Mouse (Mus musculus) stomach, embryonic 15.5 days (tissue): ENCODE measurements around the gene Map3k11. TPM values are rescaled to one million over a fixed set of nuclear protein-coding genes. Genes with fewer than 3 reads are reported as not detected.

Source experiments
- ATAC-seq: fragments of 200-750 bp; cut with Nextera tagmentation; 2 replicates; pipeline ENCODE4 v1.8.0; 2017; ENCODE audit warnings: low read depth, moderate number of reproducible peaks, moderate TSS enrichment; ENCODE audit not compliant: insufficient read depth, low FRiP score
- H3K27ac ChIP-seq: fragments of 300-500 bp; sonication (generic); 2 replicates; pipeline ENCODE4 v1.5.1; 2015; ENCODE audit warnings: mild to moderate bottlenecking, inconsistent platforms
- H3K27me3 ChIP-seq: fragments of 300-500 bp; sonication (generic); replicated peaks from 2 replicates; pipeline ENCODE4 v1.6.1; 2015; ENCODE audit warnings: inconsistent platforms
- H3K36me3 ChIP-seq: fragments of 300-500 bp; sonication (generic); 2 replicates; pipeline ENCODE4 v1.6.1; 2015; ENCODE audit warnings: inconsistent platforms
- H3K4me1 ChIP-seq: fragments of 300-500 bp; sonication (generic); 2 replicates; pipeline ENCODE4 v1.6.1; 2015; ENCODE audit warnings: inconsistent platforms
- H3K4me2 ChIP-seq: fragments of 300-500 bp; sonication (generic); 2 replicates; pipeline ENCODE4 v1.6.1; 2015; ENCODE audit warnings: mild to moderate bottlenecking, inconsistent platforms
- H3K4me3 ChIP-seq: fragments of 300-500 bp; sonication (generic); replicated peaks from 2 replicates; pipeline ENCODE4 v1.5.1; 2015; ENCODE audit warnings: inconsistent platforms
- H3K9ac ChIP-seq: fragments of 300-500 bp; sonication (generic); 2 replicates; pipeline ENCODE4 v1.6.1; 2015; ENCODE audit warnings: inconsistent platforms
- H3K9me3 ChIP-seq: fragments of 300-500 bp; sonication (generic); 2 replicates; pipeline ENCODE4 v1.6.1; 2016; ENCODE audit warnings: inconsistent platforms
- WGBS: fragments of 180-500 bp; shearing (Covaris S2); methylation state at CpG from one replicate; pipeline ENCODE4 v1.1.7; 2015; 5-methylcytosine and 5-hydroxymethylcytosine counted together
- microRNA-seq: library from miRNA; unstranded; fragments of <30 nt; microRNA quantifications from one replicate; pipeline ENCODE4, GENCODE M21; 2016
- polyA plus RNA-seq: library from polyadenylated mRNA; unstranded; fragments of >200 nt; fragmentation: Nextera tagmentation; extraction: Ambion mirVana; gene quantifications from 2 replicates; pipeline ENCODE4 v1.2.1, GENCODE M21; 2015

Gene Map3k11
- polyA plus RNA-seq, 1 experiment from 2014 or later, result 27.7 TPM

DNA sequence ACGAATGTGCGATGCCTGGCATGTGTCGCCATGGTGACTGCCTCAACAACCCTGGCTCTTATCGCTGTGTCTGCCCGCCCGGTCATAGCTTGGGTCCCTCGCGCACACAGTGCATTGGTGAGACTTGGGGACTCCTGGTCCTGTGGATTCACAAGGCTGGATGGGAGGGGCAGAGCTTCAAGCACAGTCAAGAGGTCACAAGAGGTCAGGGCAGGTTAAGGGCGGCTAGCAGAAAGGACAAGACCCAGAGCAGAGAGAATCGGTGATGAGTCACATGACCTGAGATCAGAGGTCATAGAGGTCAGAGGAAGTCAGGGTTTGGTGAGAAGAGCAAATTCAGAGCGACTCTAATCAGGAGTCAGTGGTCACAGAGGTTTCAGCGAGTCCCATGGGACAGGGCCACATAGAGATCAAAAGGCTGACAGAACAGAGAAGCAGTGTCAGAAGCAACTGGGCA lies 58.4 kb downstream of the Map3k11 start:
- no peak overlapping the region for H3K4me2 ChIP-seq
- no peaks in the 10 kb centered on the region for H3K36me3 ChIP-seq
- H3K4me1 ChIP-seq, result peaks cover 34% of the 10 kb centered on the region
- H3K4me3 ChIP-seq, result no peak overlapping the region
- H3K27me3 ChIP-seq, result peaks cover 34% of the 10 kb centered on the region
- H3K9me3 ChIP-seq, result no peaks in the 10 kb centered on the region
- H3K27ac ChIP-seq, result no peak overlapping the region
- ATAC-seq, result no peak
- H3K9ac ChIP-seq, result no peak overlapping the region
- WGBS, result 42% methylated on average over 12 of the region's 12 CpGs

DNA sequence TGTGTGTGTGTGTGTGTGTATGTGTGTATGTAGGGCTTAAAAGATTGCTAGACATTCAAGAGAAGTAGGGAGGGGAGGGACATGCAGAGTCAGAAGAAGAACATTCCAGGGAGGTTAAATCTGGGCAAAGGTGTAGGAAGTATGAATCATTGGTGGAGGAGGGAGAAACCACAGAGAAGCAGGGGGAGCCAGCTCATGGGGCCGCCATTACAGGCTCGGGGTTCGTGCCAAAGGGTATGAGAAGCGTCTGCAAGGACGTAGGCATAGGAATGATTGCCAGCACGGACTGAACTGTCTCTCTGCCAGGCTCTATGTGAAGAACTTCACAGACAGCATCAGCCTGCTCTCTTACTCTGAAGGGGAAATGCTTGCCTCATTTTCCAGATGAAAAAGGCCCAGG lies 60.9 kb downstream of the Map3k11 start:
- Histone ChIP-seq H3K4me2 (no peak overlapping the region), H3K36me3 (no peaks in the 10 kb centered on the region), H3K4me1 (peaks cover 23% of the 10 kb centered on the region; the same call in 1 of the 2 replicates), H3K4me3 (no peak overlapping the region), H3K27ac (no peak overlapping the region), H3K27me3 (peaks cover 32% of the 10 kb centered on the region), H3K9ac (no peak overlapping the region), H3K9me3 (no peaks in the 10 kb centered on the region)
- 78% methylated on average over 6 of the region's 6 CpGs for WGBS
- ATAC-seq, result no peak; the same call in 1 of the 2 replicates

DNA sequence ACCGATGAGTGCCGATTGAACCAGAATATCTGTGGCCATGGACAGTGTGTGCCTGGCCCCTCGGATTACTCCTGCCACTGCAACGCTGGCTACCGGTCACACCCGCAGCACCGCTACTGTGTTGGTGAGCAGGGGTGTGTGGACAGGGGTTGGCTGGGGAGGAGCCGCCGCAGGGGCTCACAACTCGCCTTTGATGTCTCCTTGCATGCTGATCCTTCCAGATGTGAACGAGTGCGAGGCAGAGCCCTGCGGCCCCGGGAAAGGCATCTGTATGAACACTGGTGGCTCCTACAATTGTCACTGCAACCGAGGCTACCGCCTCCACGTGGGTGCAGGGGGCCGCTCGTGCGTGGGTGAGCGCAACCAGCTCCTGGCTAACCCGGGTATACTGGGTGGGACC lies 62.4 kb downstream of the Map3k11 start:
- Histone ChIP-seq H3K4me2 (no peak overlapping the region), H3K27ac (no peak overlapping the region), H3K9ac (no peak overlapping the region), H3K36me3 (no peaks in the 10 kb centered on the region), H3K4me1 (peaks cover 14% of the 10 kb centered on the region; the same call in 1 of the 2 replicates), H3K4me3 (no peak overlapping the region), H3K27me3 (peaks cover 34% of the 10 kb centered on the region), H3K9me3 (no peaks in the 10 kb centered on the region)
- WGBS, result 23% methylated on average over 22 of the region's 22 CpGs
- ATAC-seq, result no peak

- Histone ChIP-seq H3K4me1 (peaks cover 12% of the 10 kb centered on the region), H3K36me3 (no peaks in the 10 kb centered on the region), H3K4me3 (no peak overlapping the region), H3K27me3 (peaks cover 33% of the 10 kb centered on the region), H3K9me3 (no peaks in the 10 kb centered on the region), H3K27ac (no peak overlapping the region), H3K9ac (no peak overlapping the region), H3K4me2 (no peak overlapping the region)
- no peak; the same call in 1 of the 2 replicates for ATAC-seq
- 17% methylated on average over 20 of the region's 20 CpGs for WGBS
Observed at GRCm38 (mm10) chr19:5751742-5752141, 63.2 kb downstream of the Map3k11 start.

Small RNAs within 50 kb of the gene (microRNA-seq; reads per million reads assigned to microRNA genes)
- gene Mir6987, result 0.58 reads per million

Other genes starting within 250 kb of the Map3k11 start
- not detected in 2 replicates for gene Fosl1, start 241.2 kb upstream of the Map3k11 start, polyA plus RNA-seq
- 11.8 and 11.9 TPM in 2 replicates for gene Ccdc85b, start 230.8 kb upstream of the Map3k11 start, polyA plus RNA-seq
- gene Fibp, start 228.1 kb upstream of the Map3k11 start, polyA plus RNA-seq, result 99.4 and 99.7 TPM in 2 replicates
- 1.3 and 2.3 TPM in 2 replicates for gene Ctsw, start 220.2 kb upstream of the Map3k11 start, polyA plus RNA-seq
- 145 and 152 TPM in 2 replicates for gene Efemp2, start 214.8 kb upstream of the Map3k11 start, polyA plus RNA-seq
- 35.6 and 36.3 TPM in 2 replicates for gene Mus81, start 200.3 kb upstream of the Map3k11 start, polyA plus RNA-seq
- gene Cfl1, start 198.3 kb upstream of the Map3k11 start, polyA plus RNA-seq, result 2,358 and 2,394 TPM in 2 replicates
- not detected in 2 replicates for gene 1700020D05Rik, start 185.0 kb upstream of the Map3k11 start, polyA plus RNA-seq
- 8.8 and 11.1 TPM in 2 replicates for gene Snx32, start 178.2 kb upstream of the Map3k11 start, polyA plus RNA-seq
- gene Ovol1, start 128.1 kb upstream of the Map3k11 start, polyA plus RNA-seq, result 14.6 and 17.8 TPM in 2 replicates
- gene Ap5b1, start 120.7 kb upstream of the Map3k11 start, polyA plus RNA-seq, result 7.1 and 8.3 TPM in 2 replicates
- gene Rnaseh2c, start 86.9 kb upstream of the Map3k11 start, polyA plus RNA-seq, result 124 and 144 TPM in 2 replicates
- gene Kat5, start 78.5 kb upstream of the Map3k11 start, polyA plus RNA-seq, result 42.2 and 49.1 TPM in 2 replicates
- 43.5 and 46.0 TPM in 2 replicates for gene Rela, start 51.3 kb upstream of the Map3k11 start, polyA plus RNA-seq
- gene Sipa1, start 25.0 kb upstream of the Map3k11 start, polyA plus RNA-seq, result 28.7 and 28.8 TPM in 2 replicates
- gene Pcnx3, start 166 bp downstream of the Map3k11 start, polyA plus RNA-seq, result 17.7 and 19.3 TPM in 2 replicates
- 0.52 and 1.3 TPM in 2 replicates for gene Kcnk7, start 15.6 kb downstream of the Map3k11 start, polyA plus RNA-seq
- gene Ehbp1l1, start 37.6 kb downstream of the Map3k11 start, polyA plus RNA-seq, result 45.0 and 50.0 TPM in 2 replicates
- 76.4 and 81.5 TPM in 2 replicates for gene Fam89b, start 40.9 kb downstream of the Map3k11 start, polyA plus RNA-seq
- gene Ltbp3, start 52.2 kb downstream of the Map3k11 start, polyA plus RNA-seq, result 27.1 and 30.6 TPM in 2 replicates
- gene Scyl1, start 82.7 kb downstream of the Map3k11 start, polyA plus RNA-seq, result 63.6 and 68.9 TPM in 2 replicates
- 25.3 and 27.7 TPM in 2 replicates for gene Frmd8, start 186.5 kb downstream of the Map3k11 start, polyA plus RNA-seq
- gene Slc25a45, start 189.1 kb downstream of the Map3k11 start, polyA plus RNA-seq, result 5.5 TPM in 2 replicates
- gene Tigd3, start 205.4 kb downstream of the Map3k11 start, polyA plus RNA-seq, result 2.3 and 2.4 TPM in 2 replicates
- 98.7 and 118 TPM in 2 replicates for gene Dpf2, start 224.3 kb downstream of the Map3k11 start, polyA plus RNA-seq
- 9.6 and 11.0 TPM in 2 replicates for gene Cdc42ep2, start 236.1 kb downstream of the Map3k11 start, polyA plus RNA-seq